Mouse (Mus musculus): ENCODE results near the gene Sh2b1.
A peak's percentile ranks its signal among the peaks of the same experiment; 100 is the strongest.
"Not testable (repeated sequence)": the region's sequence is repeated elsewhere in the genome, so short reads cannot be mapped to it uniquely, and the experiment has no call there.

Sh2b1 gene

DNA sequence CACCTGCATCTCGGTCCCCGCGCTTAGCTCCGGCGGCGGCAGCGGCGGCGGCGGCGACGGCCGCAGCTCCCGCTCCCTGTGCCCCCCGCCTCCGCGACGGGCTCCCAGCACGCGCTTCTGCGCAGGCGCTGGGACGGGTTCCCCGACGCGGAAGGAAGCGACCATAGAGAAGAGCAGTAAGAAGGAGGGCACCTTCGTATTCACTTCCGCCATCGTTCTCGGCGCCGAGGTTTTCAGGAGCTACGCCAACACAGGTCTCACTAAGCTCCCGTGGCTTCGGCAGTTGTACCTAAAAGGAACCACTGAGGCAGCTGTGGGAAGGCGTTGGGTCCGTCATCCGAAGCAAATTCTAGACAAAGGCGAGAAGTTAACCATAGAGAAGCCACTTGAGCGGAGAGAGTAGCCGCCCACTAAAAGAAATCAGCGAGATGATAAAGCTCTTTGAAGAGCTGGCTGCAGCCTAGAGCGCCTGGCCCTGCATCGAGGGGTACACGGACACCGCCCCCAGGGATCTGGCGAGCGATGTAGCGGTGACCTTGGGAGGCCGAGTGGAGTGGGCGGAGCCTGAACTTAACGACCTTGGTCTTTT is at the start of gene Sh2b1:
Sh2b1 (minus strand) TSS at position 432 of the 589 bp plus-strand sequence.
- DNase-seq (ENCODE audit: low read depth, low spot score): peak; percentile 93

- no peak for DNase-seq (ENCODE audit: low read depth, low spot score)
Observed at GRCm38 (mm10) chr7:126523316-126523715, 48.1 kb upstream of the Sh2b1 start.

DNA sequence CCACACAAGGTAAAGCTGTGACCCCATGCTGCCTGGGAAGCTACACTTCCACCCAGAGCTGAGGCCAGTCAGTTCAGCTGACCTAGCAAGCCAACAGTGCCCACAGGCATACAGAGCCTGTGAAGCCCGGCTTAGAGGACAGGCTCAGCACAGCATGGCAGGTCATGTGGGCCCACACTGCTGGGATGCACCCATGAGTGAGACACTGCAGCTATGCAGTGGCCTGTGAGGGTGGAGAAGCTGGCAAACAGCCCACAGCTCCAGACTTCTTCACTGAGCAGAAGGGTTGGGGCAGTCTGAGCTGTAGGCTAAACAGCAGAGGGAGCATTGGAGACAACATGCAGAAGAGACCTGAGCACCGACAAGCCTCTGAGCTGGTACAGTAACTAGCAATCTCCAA is 44.3 kb upstream of the Sh2b1 start:
- no peak for DNase-seq (ENCODE audit: low read depth, low spot score)

GRCm38 (mm10) chr7:126518261-126518941 is 43.2 kb upstream of the Sh2b1 start:
- DNase-seq (ENCODE audit: low read depth, low spot score): no peak

DNA sequence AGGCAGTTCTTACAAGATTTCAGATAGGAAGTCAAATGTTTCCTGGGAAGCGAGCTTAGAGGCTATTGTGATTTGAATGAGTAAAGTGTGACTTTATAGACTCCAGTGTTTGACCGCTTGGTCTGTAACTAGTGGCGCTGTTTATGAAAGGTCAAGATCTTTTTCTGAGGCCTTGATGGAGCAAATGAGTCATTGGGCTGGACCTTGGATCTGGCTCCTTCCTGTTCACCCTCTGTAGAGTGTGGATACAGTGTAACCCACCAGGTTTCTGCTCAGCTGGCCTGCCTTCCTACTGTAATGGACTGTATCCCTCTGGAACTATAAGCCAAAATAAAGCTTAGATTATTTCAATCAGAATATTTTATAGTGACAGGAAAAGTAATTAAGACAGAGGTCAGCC is 36.1 kb upstream of the Sh2b1 start:
- DNase-seq (ENCODE audit: low read depth, low spot score): no peak

GRCm38 (mm10) chr7:126507126-126507778 is 32.0 kb upstream of the Sh2b1 start:
- no peak for DNase-seq (ENCODE audit: low read depth, low spot score)

GRCm38 (mm10) chr7:126504913-126505312 is 29.7 kb upstream of the Sh2b1 start:
- DNase-seq (ENCODE audit: low read depth, low spot score): no peak

GRCm38 (mm10) chr7:126503273-126503878 is 28.2 kb upstream of the Sh2b1 start, which contains the start of gene Atxn2l:
Gene Atxn2l, minus strand, starts transcription at chr7:126503437.
- DNase-seq (ENCODE audit: low read depth, low spot score): peak; percentile 98

- no peak for DNase-seq (ENCODE audit: low read depth, low spot score)
Observed at GRCm38 (mm10) chr7:126502751-126503150, 27.5 kb upstream of the Sh2b1 start.

DNA sequence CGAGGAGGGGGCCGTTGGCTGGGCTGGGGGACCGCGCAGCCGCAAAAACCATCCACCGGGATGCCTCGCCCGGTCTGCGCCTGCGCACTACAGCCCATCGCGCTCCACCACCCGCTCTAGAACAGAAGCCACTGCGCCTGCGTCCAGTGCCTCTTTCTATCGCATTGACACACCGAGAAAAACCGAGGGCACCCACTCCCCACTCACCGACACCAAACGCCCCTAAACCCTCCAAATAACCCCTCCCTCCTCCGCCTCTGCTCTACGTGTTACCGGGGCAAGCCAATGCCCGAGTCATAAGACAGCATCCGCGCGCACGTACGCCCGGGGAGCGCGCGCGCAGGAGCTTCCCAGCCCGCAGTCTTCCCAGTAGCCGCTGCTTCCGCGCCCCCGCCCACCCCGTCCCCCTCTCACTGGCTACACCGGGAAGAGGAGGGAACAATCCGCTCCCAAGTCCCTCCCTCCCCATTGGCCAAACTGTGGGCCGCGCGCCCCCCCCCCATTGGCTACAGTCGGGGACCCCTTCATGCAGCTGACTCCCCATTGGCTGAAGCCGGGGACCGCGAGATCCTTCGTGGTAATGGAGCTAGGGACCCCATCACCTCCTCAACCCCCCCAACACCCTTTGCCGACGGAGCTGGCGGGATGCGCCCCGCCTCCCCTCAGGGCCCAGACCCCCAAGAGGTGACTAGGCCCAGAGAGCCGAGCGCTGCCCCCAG is 27.0 kb upstream of the Sh2b1 start:
- DNase-seq (ENCODE audit: low read depth, low spot score): peak; percentile 96

- no peak for DNase-seq (ENCODE audit: low read depth, low spot score)
Observed at GRCm38 (mm10) chr7:126501684-126502022, 26.4 kb upstream of the Sh2b1 start.

DNA sequence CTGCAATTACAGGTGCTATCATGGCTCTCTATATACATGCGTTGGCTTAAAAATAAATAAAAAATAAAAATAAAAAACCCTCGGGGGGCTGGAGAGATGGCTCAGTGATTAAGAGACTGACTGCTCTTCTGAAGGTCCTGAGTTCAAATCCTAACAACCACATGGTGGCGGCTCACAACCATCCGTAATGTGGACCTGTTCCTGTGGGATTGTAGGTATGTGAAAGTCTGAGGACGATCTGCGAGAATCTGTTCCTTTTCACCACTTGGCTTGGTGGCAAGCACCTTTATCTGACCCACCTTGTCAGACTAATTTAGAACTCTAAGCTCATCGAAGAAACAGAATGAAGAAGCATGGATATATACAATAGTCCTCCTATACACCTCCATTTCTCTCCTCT is 24.2 kb upstream of the Sh2b1 start:
- DNase-seq (ENCODE audit: low read depth, low spot score): no peak

DNA sequence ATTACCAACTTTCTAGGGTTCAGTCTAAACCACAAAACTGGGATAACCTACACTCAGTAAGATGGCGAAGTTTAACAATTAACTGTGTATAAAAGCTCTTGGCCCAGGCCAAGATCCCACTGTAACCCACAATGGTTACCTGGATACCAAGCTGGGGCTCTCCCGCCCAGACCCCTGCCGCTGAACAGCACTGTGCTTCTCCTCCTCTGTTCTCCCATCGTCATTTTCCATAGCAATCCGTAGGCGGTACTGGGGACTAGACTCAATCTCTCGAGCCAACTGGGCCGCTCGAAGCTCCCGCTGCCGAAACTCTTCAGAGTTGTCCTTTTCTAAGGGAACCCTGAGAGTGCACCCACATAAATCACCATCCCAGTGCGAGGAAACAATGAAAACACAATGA is 22.7 kb upstream of the Sh2b1 start:
- no peak for DNase-seq (ENCODE audit: low read depth, low spot score)

- no peak for DNase-seq (ENCODE audit: low read depth, low spot score)
Observed at GRCm38 (mm10) chr7:126496475-126496874, 21.3 kb upstream of the Sh2b1 start.

DNA sequence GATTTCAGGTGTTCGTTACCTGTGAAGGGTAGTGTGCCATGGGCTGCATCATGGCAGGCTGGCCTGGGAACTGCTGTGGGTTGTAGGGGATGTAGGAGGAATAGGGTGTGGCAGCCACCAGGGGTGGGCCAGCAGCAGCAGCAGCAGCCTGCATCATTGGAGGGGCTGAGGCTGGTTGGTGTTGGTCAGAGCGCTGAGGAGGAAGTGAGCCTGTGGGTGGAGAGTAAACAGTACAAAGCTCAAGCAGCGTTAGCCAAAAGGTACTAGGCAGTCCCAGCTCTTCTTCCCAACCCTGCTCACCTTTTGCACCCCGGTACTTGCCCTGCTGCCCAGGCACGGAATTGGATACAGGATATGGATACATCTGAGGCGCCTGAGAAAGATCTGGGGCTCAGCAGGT is 18.9 kb upstream of the Sh2b1 start:
- DNase-seq (ENCODE audit: low read depth, low spot score): no peak

GRCm38 (mm10) chr7:126491973-126492372 is 16.7 kb upstream of the Sh2b1 start:
- DNase-seq (ENCODE audit: low read depth, low spot score): no peak

- no peak for DNase-seq (ENCODE audit: low read depth, low spot score)
Observed at GRCm38 (mm10) chr7:126491005-126491404, 15.8 kb upstream of the Sh2b1 start.

DNA sequence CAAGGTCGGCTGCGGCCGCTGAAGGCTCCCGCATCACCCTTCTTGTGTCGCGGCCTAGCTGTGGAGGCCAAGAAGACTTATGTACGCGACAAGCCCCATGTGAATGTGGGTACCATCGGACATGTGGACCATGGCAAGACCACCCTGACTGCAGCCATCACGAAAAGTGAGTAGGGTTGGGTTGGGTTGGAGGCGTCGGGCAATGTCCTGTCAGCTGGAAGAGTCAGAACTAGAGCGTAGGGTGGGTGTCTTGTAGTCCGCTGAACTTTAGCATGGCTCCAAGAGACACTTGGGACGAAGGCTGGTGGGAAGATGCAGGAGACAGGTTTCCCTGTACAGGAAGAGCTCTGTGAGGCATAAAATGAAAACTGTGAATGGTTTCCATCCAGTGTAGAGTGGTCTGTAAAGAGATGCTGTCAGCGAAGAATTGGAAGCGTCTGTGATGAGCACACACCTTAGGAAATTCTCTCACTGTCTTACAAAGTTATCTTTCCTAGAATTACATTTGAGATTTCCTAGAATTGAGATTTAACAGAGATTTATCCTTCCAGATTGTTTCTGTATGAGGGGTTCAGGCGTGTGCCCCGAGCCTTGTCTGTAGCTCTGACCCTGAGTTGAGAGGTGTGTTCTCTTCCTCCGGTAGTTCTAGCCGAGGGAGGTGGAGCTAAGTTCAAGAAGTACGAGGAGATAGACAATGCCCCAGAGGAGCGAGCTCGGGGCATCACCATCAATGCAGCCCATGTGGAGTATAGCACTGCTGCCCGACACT is 12.6 kb upstream of the Sh2b1 start:
- not testable (repeated sequence) for DNase-seq (ENCODE audit: low read depth, low spot score)

DNA sequence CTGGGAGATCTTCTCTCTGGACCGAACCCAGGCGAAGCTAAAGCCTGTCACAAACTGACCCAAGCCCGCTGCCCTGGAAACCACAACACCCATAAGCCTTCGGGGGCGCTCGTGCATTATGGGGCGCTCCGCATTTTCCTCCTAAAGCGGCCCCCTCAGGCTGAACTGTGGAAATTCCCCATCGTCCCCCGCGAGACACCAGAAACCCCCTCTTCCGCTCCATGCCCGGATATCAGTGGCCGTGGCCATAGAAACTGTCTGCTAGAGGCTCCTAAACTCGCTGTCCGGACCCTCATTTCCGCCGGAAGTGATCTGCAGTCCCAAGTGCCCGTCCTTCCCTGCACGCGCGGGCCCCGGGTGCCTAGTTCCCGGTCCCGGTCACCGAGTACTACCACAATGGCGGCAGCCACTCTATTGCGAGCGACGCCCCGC is 11.8 kb upstream of the Sh2b1 start, which contains the start of gene Tufm:
Tufm (plus strand) TSS at position 310 of the 432 bp plus-strand sequence.
- peak; percentile 100 for DNase-seq (ENCODE audit: low read depth, low spot score)

DNA sequence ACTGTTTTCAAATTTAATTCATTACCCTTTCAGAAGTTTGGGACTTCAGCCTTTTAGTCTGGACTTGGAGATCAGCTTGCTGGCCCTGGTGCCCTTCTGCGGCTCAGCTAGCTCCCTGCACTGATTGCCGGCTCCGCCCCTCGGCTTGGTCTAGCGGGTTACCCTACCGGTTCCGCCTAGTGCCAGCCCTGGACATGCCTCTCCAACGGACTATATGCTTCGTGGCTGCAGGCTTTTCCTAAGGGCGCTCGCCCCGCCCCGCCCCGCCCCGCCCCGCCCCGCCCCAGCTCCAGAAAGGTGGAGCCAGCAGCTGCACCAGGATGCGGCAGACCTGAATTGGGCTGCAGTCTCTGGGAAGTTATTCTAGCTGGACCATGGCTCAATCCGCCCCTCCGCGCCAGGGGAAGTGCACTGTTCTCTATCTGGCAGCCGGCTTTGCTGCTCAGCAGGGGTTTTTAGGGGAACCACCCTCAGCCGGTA is 7.2 kb upstream of the Sh2b1 start:
- no peak for DNase-seq (ENCODE audit: low read depth, low spot score)

DNA sequence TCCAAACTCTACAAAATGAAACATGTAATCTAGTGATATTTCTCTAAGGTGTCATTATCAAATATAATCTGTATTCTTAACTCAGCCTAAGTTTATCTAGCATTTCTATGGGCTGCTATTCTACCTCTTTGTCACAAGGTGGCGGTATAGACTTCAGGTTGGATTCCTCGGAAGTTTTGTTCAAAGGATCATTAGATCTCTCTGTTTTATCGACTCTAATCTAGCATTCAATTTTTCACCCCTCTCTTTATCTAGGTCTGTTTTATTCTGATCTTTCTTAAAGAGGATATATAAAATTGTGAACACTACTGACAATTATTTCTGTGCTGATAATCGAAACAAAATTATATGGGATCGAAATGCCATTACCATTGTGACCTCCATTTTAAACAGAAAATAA is 6.5 kb upstream of the Sh2b1 start:
- DNase-seq (ENCODE audit: low read depth, low spot score): no peak

Data from telencephalon, adult 2 months (tissue).